Mouse (Mus musculus) B cell, adult 2 months (primary cell): ENCODE data around the gene Sds.

Experiments used
- DNase-seq, 2 experiments: peaks; one replicate each; pipeline ENCODE4 v3.0.0; 2022

The Sds gene

DNA sequence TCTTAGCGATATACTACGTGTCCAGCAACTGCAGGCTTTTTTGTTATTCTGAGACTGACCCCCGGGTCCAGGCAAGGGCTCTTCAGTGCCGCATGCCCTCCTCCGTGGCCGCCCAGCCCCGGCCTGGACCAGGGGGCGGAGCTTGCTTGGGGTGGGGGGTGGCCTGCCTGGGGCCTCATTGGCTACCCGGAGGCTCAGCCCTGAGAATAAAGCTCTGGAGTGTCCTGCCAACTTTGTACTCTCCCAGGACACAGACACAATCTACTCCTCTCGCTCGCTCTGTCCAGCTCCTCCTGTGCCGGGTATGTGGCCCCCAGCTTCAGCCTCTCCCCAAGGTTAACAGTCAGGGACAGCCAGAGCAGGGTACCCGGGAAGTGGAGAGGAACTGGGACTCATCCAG, at the start of gene Sds:
Gene Sds, plus strand, starts transcription at position 231 of the 400 bp plus-strand sequence.
- DNase-seq: no peak

GRCm38 (mm10) chr5:120426572-120426971, 49.8 kb upstream of the Sds start:
- no peak for DNase-seq

DNA sequence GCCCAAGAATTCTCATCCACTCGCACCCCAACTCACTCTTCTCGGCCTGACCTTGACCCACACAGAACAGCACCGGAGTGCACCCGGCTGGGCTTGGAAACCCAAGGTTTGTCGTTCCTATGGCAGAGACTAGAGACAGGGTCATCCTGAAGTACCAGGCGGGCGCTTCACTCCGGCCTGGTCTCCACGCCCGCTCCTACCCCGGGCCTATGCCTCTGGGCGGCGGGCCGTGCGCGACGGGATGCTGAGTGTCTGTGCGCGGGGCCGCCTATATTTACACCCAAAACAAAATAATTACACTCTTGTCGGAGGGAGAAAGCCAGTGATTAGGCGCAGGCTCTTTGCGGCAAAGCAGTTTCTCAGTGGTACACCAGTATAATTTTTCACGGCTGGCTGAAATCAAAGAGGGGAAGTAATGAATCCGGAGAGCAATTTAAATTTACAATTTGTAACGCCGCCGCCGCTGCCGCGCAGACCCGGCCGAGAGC, 48.8 kb upstream of the Sds start:
- no peak for DNase-seq

- DNase-seq: no peak
Observed at GRCm38 (mm10) chr5:120428189-120428838, 48.0 kb upstream of the Sds start.

GRCm38 (mm10) chr5:120428990-120429389, 47.3 kb upstream of the Sds start:
- no peak for DNase-seq

DNA sequence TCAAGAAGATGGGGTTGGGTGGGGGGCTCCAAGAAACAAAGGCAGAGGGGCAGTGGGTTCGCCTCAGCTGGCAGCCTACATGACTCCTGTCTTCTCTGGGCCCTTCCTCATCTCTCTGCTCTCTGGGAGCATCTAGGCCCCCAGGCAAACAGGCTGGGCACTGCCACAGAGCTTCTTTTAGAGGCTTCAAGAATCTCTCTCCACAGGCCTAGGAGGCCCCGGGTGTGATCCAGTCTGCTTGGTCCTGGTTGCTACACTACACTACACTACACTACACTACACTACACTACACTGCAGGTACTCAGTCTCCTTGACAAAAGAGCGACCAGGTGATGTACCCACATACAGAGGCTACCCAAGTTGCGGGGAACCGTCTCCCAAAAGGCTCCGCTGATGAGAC, 46.6 kb upstream of the Sds start:
- no peak for DNase-seq

DNA sequence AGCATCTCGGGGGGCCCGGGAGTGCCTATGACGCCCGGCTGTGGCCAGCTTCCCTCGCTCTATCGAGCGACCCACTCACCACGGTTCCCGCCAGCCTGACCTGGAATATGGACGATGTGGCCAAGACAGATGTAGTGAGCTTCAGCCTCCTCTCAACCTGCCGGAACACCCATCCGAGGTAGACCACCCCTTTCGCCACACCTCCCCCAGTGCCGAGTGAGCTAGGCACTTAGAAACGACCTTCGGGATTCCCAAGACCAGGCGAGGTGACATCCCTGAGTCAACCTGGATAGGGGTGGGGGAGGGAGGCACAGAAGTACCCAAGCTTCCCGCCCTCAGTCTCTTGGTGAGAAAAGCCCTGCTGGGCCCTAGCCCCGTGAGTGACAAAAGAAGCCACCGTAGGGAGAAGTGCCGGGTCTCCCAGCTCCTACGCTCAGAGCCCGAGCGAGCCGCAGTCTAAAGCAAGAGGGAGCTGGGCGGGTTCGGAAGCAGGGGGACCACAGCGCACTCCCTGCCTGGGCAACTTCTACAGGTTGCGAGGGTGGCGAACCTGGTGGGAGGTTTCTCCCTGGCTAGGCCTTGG, 45.2 kb upstream of the Sds start:
- no peak for DNase-seq

GRCm38 (mm10) chr5:120431649-120432485, 44.5 kb upstream of the Sds start, which contains the start of gene Lhx5:
Lhx5 (plus strand) TSS chr5:120431699.
- no peak for DNase-seq

- no peak for DNase-seq
Observed at GRCm38 (mm10) chr5:120432486-120433015, 43.8 kb upstream of the Sds start.

- no peak for DNase-seq
Observed at GRCm38 (mm10) chr5:120433135-120433760, 43.1 kb upstream of the Sds start.

DNA sequence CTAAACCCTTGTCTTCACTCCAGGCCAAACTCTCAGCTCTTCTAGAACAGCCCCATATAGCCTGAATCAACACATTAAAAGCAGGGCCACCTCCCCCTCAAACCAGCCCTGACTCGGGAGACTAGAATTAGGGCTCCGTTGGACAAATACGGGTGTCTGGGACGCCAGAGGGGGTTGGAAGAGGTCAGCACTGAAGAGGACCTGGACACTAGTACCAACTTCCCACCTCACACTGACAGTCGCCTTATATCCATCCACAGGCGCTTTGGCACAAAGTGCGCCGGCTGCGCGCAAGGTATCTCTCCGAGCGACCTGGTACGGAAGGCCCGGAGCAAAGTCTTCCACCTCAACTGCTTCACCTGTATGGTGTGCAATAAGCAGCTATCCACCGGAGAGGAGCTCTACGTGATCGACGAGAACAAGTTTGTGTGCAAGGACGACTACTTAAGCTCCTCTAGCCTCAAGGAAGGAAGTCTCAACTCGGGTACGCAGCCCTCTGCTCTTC, 42.0 kb upstream of the Sds start:
- DNase-seq: no peak

GRCm38 (mm10) chr5:120435006-120435681, 41.2 kb upstream of the Sds start:
- no peak for DNase-seq

DNA sequence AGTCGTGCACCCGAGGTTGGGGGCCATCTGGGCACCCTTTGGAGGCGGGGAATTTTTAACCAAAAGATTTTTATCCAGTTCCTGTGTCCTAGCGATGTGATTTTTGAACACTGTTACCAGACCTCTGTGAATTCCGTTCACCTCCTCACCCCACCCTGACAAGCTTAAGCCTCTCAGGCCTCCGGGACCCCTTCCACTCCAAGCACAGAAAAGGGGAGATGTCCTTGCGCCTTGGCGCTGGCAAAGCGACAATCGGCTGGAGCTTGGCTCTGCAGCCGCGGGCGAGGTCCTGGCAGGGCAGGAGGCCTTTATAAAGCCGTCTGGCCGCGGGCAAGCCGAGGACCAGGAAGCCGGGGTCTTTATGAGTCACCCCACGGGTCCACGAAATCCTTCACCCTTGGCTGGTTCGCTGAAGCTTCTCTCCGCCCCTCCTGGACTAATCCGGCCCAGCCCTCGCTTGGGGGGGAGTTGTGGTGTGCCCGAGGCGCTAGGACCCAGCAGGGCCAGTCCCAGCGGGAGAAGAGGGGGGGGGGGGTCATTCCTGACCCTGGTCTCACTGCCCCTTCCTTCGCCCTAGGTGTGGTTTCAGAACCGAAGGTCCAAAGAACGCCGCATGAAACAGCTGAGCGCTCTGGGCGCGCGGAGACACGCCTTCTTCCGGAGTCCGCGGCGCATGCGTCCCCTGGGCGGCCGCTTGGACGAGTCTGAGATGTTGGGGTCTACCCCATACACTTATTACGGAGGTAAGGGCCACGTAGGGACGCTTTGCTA, 40.4 kb upstream of the Sds start:
- no peak for DNase-seq

GRCm38 (mm10) chr5:120436885-120437495, 39.3 kb upstream of the Sds start:
- no peak for DNase-seq

GRCm38 (mm10) chr5:120437539-120437938, 38.8 kb upstream of the Sds start:
- DNase-seq: no peak

DNA sequence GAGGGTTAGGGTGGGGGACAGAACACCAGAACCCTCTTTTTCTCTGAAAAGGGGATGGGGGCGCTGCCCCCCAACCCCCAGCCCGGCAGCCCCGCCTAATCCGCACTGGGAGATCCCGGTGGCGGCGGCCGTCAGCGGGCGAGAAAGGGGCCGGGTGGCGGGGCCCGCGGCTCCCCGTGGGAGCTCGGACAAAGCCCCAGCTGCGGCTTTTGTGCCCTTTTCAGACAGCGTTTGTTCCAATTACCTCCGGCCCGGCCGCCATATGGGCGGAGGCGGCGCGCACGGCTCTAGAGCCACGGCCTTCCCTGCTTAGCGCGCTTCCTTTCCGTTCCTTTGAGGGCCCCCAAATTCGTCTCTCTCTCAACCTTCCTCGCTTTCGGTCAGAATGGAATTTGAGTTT, 38.3 kb upstream of the Sds start:
- DNase-seq: no peak

- DNase-seq: no peak
Observed at GRCm38 (mm10) chr5:120438469-120438868, 37.9 kb upstream of the Sds start.

DNA sequence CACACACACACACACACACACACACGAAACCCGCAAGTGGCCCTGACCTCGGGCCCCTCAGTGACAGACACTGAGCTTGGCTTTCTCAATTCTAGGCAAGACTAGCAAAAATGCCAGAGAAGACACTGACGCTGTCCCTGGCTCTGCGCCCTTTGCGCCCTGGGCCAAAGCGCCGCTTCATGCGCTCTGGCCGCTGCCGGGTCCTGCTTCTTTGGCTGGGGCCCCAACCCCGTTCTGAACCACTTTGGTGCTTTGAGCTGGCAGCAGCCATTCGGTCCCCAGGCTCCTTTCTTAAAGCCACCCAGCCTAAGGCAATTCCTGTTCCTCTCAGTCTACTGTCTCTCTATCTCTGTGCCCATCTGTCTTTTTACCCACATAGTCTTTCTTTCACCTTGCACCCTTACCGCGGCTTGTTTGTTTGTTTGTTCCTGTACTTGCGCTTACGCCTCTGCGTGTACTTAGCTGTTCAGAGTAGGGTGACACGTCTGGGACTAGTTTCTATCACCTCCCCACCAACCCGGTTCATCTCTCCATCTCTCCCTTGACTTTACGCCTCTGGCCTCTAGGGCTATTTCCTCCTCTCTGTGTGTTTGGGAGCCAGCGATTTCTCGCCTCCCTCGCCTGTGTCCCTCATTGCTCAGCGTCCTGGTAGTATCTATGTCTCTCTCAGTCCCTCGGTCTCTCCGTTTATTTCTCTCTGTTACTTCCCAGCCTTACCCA, 37.2 kb upstream of the Sds start:
- no peak for DNase-seq

DNA sequence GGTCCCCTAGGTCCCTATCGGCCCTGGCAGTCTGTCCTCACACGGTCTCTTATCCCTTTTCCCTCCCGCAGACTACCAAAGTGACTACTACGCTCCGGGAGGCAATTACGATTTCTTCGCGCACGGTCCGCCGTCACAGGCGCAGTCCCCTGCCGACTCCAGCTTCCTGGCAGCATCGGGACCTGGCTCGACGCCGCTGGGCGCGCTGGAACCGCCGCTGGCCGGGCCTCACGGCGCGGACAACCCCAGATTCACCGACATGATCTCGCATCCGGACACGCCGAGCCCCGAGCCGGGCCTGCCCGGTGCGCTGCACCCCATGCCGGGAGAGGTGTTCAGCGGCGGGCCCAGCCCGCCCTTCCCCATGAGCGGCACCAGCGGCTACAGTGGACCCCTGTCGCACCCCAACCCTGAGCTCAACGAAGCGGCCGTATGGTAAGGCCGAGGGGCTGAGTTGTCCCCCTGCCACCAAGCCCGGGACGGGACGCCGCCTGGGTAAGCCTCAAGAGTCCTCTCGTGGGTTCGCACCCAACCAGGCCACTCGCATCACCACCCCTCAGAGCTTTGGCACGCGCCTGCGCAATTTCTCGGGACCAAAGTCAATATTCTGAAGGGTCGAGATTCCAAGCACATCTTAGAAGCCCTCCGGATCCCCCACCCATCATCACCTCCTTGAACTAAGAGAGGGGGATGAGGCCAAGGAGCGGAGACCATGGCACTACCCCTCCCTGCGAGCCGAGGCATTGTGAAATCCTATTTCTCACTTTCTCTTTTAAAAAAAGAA, 36.2 kb upstream of the Sds start:
- no peak for DNase-seq
